Mouse (Mus musculus) small intestine, adult 2 months (tissue): ENCODE data around the gene Hyou1.

Experiments
- CTCF ChIP-seq: fragments of 200-500 bp; IDR thresholded peaks from 2 replicates; pipeline ENCODE4 v1.5.1; 2012; ENCODE audit warnings: low read depth, mild to moderate bottlenecking, control low read depth, inconsistent platforms, low read length, moderate library complexity, mixed read lengths; ENCODE audit not compliant: insufficient replicate concordance, insufficient read length; ENCODE audit errors: extremely low read depth
- POLR2A ChIP-seq: fragments of 200-500 bp; IDR thresholded peaks from 2 replicates; pipeline ENCODE4 v1.6.1; 2012; ENCODE audit warnings: low read depth, mild to moderate bottlenecking, control low read depth, inconsistent platforms, low read length, moderate library complexity

DNA sequence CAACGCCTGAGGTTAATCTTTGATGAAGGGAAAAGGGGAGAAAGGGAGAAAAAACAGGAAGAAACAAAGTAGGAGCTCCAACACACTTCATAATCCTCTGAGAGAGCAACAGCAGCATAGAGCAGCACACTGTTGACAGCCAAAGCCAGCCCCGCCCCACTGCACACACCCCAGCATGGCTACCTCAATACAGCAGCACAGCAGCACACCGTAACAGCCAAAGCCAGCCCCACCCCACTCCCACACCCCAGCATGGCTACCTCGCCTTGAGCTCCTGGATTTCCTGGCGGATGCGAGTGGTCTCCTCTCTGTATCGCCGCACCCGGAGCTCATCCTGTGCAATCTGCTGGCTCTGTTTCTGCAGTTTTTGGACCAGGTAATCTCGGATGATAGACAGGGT, 27.0 kb upstream of the Hyou1 start:
- no peak for TF ChIP-seq POLR2A
- no peak for TF ChIP-seq CTCF
